Mouse (Mus musculus): ENCODE measurements around the gene Nppa.
"Not testable (repeated sequence)": the region's sequence is repeated elsewhere in the genome, so short reads cannot be mapped to it uniquely, and the experiment has no call there.

Gene Nppa

DNA sequence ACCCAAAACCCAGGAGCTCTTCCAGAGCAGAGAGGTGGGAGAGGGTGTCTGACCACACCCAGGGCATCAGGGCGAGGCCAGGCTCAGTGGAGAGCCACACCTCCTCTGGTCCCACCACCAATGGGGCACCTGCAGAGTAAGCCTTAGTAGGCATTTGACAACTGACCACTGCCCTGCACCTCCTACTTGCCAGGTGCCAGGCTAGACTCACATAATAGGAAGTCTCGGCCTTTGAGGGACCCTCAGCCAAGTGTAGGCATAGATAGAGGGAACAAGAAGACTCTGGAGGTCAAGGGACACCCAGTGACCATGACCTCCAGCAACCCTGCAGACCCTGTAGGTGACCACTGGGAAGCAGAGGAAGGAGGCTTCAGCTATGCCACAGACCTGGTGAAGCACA lies 43.6 kb downstream of the Nppa start:
- in situ Hi-C loops (cut with MboI; ENCODE audit: unreplicated experiment in 2 of 2): no loop called here

GRCm38 (mm10) chr4:148046450-148047031 lies 46.0 kb downstream of the Nppa start:
- in situ Hi-C loops (cut with MboI; ENCODE audit: unreplicated experiment in 2 of 2): no loop called here

- in situ Hi-C loops (cut with MboI; ENCODE audit: unreplicated experiment in 2 of 2): not testable (repeated sequence)
These were observed 49.9 kb downstream of the Nppa start for GRCm38 (mm10) chr4:148050396-148050914.

GRCm38 (mm10) chr4:148051046-148051776 lies 50.7 kb downstream of the Nppa start:
- in situ Hi-C loops (cut with MboI; ENCODE audit: unreplicated experiment in 2 of 2): no loop called here

Data from v-Abl transformed pro-B cells (cell line).